Mouse (Mus musculus) E14TG2a.4 (cell line): ENCODE data around the gene N4bp2.

Experiments used
- CTCF ChIP-seq: conservative IDR thresholded peaks from 2 replicates; pipeline ENCODE4 v1.5.1; 2014; ENCODE audit warnings: low read length
- NANOG ChIP-seq: IDR thresholded peaks from 2 replicates; pipeline ENCODE4 v1.6.1; 2014; ENCODE audit warnings: borderline replicate concordance, low read length, mixed read lengths
- POU5F1 ChIP-seq: IDR thresholded peaks from 2 replicates; pipeline ENCODE4 v1.6.1; 2014; ENCODE audit warnings: low read length, borderline replicate concordance

DNA sequence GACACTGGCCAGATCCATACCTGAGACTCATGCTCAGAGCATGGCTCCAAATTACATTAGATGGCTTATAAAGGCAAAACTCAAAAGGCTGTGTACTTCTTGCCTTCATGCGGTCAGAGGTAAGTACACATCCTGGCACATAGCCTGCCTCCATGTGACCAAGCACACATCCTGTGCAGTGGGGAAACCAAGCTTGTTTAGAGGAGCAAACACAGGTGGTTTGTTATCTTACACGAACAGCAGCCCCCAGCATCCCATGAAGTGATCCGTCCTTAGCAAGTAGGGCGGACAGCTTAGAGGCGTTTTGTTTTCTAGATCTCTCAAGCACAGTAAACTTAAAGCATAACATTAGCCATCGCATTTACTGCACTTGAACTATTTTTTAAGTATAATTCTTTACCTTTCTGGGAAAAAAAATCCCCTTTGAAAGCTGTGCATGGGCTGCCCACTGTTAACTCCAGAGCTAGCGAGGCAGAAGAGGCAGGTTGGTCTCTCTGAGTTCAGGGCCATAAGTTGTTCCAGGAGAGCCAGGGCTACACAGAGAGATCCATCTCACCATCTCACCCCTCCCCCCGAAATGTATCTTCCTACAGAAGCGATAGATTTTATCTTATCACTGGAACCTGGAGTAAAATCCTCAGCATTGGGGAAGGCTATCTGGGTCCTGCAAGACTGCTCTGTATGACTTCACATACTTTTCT, 32.1 kb downstream of the N4bp2 start:
- TF ChIP-seq CTCF (no peak), POU5F1 (no peak), NANOG (no peak)
